Mouse (Mus musculus) embryonic facial prominence, embryonic 12.5 days (tissue): ENCODE data around the gene Klhl13. TPM values are rescaled to one million over a fixed set of nuclear protein-coding genes. Genes with fewer than 3 reads are reported as not detected.

Source experiments
- ATAC-seq: fragments of 200-750 bp; cut with Nextera tagmentation; 2 replicates; pipeline ENCODE4 v1.8.0; 2017; ENCODE audit not compliant: insufficient number of reproducible peaks, insufficient read depth, low FRiP score, low TSS enrichment
- H3K27ac ChIP-seq: fragments of 300-500 bp; sonication (generic); 2 replicates; pipeline ENCODE4 v1.5.1; 2016; ENCODE audit warnings: mild to moderate bottlenecking
- H3K27me3 ChIP-seq: fragments of 300-500 bp; sonication (generic); 2 replicates; pipeline ENCODE4 v1.6.1; 2016; ENCODE audit warnings: mild to moderate bottlenecking, moderate library complexity
- H3K36me3 ChIP-seq: fragments of 300-500 bp; sonication (generic); 2 replicates; pipeline ENCODE4 v1.6.1; 2016; ENCODE audit warnings: mild to moderate bottlenecking
- H3K4me1 ChIP-seq: fragments of 300-500 bp; sonication (generic); 2 replicates; pipeline ENCODE4 v1.6.1; 2016
- H3K4me2 ChIP-seq: fragments of 300-500 bp; sonication (generic); replicated peaks from 2 replicates; pipeline ENCODE4 v1.6.1; 2016; ENCODE audit warnings: mild to moderate bottlenecking, moderate library complexity
- H3K4me3 ChIP-seq: fragments of 300-500 bp; sonication (generic); 2 replicates; pipeline ENCODE4 v1.5.1; 2016; ENCODE audit warnings: mild to moderate bottlenecking
- H3K9ac ChIP-seq: fragments of 300-500 bp; sonication (generic); 2 replicates; pipeline ENCODE4 v1.6.1; 2016; ENCODE audit warnings: mild to moderate bottlenecking, moderate library complexity
- H3K9me3 ChIP-seq: fragments of 300-500 bp; sonication (generic); 2 replicates; pipeline ENCODE4 v1.6.1; 2016; ENCODE audit warnings: mild to moderate bottlenecking, moderate library complexity
- WGBS: fragments of 180-500 bp; shearing (Covaris S2); methylation state at CpG from one replicate; pipeline ENCODE4 v1.1.7; 2016; 5-methylcytosine and 5-hydroxymethylcytosine counted together
- polyA plus RNA-seq: library from polyadenylated mRNA; unstranded; fragments of >200 nt; fragmentation: Nextera tagmentation; extraction: Ambion mirVana; gene quantifications from 2 replicates; pipeline ENCODE4 v1.2.1, GENCODE M21; 2016

Klhl13 gene
- polyA plus RNA-seq, 1 experiment from 2014 or later = 72.5 TPM

DNA sequence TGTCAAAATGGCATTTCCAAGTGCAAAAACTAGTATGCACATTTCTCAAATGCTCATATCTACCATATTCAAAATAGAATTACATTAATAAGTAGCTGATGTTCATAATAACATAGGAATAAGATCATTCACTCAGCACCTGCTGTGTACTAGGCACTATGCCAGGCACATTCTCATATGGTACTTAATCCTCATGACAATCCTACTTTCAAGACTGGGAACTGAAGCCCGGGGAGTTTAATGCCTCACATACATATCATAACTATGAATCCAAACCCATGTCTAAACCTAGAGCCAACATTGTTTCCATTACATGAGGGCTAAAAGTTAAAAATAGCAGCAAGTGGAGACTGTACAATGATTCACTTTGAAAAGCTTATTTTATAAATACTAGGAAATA, 97.3 kb downstream of the Klhl13 start:
- Histone ChIP-seq H3K36me3 (no peaks in the 10 kb centered on the region), H3K27ac (no peak overlapping the region), H3K4me3 (no peak overlapping the region), H3K9ac (no peak overlapping the region), H3K27me3 (no peaks in the 10 kb centered on the region), H3K4me2 (no peak overlapping the region), H3K4me1 (no peaks in the 10 kb centered on the region), H3K9me3 (no peaks in the 10 kb centered on the region)
- 84% methylated on average over 1 of the region's 1 CpGs for WGBS
- ATAC-seq = no peak

GRCm38 (mm10) chrX:23248752-23249151, 116.1 kb downstream of the Klhl13 start:
- no peak overlapping the region for H3K4me3 ChIP-seq
- ATAC-seq = no peak
- H3K4me2 ChIP-seq = no peak overlapping the region
- H3K9me3 ChIP-seq = no peaks in the 10 kb centered on the region
- no peaks in the 10 kb centered on the region for H3K36me3 ChIP-seq
- no peak overlapping the region for H3K9ac ChIP-seq
- H3K27me3 ChIP-seq = no peaks in the 10 kb centered on the region
- no peak overlapping the region for H3K27ac ChIP-seq
- H3K4me1 ChIP-seq = no peaks in the 10 kb centered on the region
